Mouse (Mus musculus): ENCODE results near the gene Dgkh.

DNA sequence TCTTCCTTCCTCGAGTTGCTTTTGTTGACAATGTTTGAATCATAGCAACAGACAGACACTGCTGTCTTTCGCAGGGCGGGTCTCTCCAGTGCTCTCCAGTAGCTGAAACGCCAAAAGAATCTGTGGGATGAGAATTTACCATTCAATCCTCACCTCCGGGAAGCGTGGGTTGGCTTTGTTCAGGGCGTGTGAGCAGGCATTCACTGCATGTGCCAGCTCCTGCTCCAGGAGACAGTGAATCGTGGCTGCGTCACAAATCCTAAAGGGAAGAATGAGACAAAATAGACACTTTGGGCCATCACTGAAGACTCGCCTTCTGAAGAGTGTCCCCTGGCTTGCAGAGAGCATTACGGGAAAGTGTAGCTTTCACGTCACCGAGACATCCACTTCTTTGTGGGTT lies 148.4 kb downstream of the Dgkh start:
- TF ChIP-seq CTCF (IDR thresholded peaks at IDR 0.05; ENCODE audit: low read depth) (no peak), EP300 (IDR thresholded peaks at IDR 0.05; ENCODE audit: low read depth) (no peak)

Data from heart, postnatal 0 days (tissue).